Mouse (Mus musculus) kidney, postnatal 0 days (tissue): ENCODE results near the gene Col25a1. TPM values are rescaled to one million over a fixed set of nuclear protein-coding genes. Genes with fewer than 3 reads are reported as not detected.

Experiments used
- ATAC-seq: fragments of 200-750 bp; cut with Nextera tagmentation; replicated peaks from 2 replicates; pipeline ENCODE4 v1.8.0; 2017; ENCODE audit warnings: low read depth, moderate number of reproducible peaks, moderate TSS enrichment, moderate library complexity; ENCODE audit not compliant: low FRiP score
- DNase-seq: peaks from one replicate; pipeline ENCODE4 v3.0.0-alpha.2; 2016; ENCODE audit warnings: low spot score
- H3K27ac ChIP-seq: fragments of 300-500 bp; sonication (generic); 2 replicates; pipeline ENCODE4 v1.5.1; 2014; ENCODE audit warnings: mild to moderate bottlenecking
- H3K27me3 ChIP-seq: fragments of 300-500 bp; sonication (generic); 2 replicates; pipeline ENCODE4 v1.6.1; 2014; ENCODE audit warnings: low read length, mixed read lengths; ENCODE audit not compliant: insufficient read depth
- H3K36me3 ChIP-seq: fragments of 300-500 bp; sonication (generic); 2 replicates; pipeline ENCODE4 v1.6.1; 2014; ENCODE audit warnings: low read length, mixed read lengths; ENCODE audit not compliant: insufficient read depth
- H3K4me1 ChIP-seq: fragments of 300-500 bp; sonication (generic); replicated peaks from 2 replicates; pipeline ENCODE4 v1.6.1; 2014; ENCODE audit warnings: antibody characterized with exemption, low read length, mixed read lengths; ENCODE audit not compliant: insufficient read depth
- H3K4me2 ChIP-seq: fragments of 300-500 bp; sonication (generic); 2 replicates; pipeline ENCODE4 v1.6.1; 2014; ENCODE audit warnings: mild to moderate bottlenecking, low read length, moderate library complexity, mixed read lengths
- H3K4me3 ChIP-seq: fragments of 300-500 bp; sonication (generic); replicated peaks from 2 replicates; pipeline ENCODE4 v1.5.1; 2014; ENCODE audit warnings: low read depth, low read length
- H3K9ac ChIP-seq: fragments of 300-500 bp; sonication (generic); 2 replicates; pipeline ENCODE4 v1.6.1; 2014; ENCODE audit warnings: low read depth, low read length
- H3K9me3 ChIP-seq: fragments of 300-500 bp; sonication (generic); replicated peaks from 2 replicates; pipeline ENCODE4 v1.6.1; 2016; ENCODE audit warnings: low read length, inconsistent platforms, mixed read lengths
- CTCF ChIP-seq: IDR thresholded peaks from 2 replicates; pipeline ENCODE4 v1.5.1; 2016; ENCODE audit warnings: antibody characterized with exemption, low read depth, mild to moderate bottlenecking, moderate library complexity
- WGBS: fragments of 180-500 bp; shearing (Covaris S2); extraction: QIAGEN DNeasy Blood & Tissue Kit; methylation state at CpG from one replicate; pipeline ENCODE4 v1.1.7; 2014; 5-methylcytosine and 5-hydroxymethylcytosine counted together
- polyA plus RNA-seq: library from polyadenylated mRNA; unstranded; fragments of >200 nt; fragmentation: Nextera tagmentation; extraction: Ambion mirVana; gene quantifications from 2 replicates; pipeline ENCODE4 v1.2.1, GENCODE M21; 2015

Gene Col25a1
- polyA plus RNA-seq, 1 experiment from 2014 or later = 1.4 TPM

- no peaks in the 10 kb centered on the region for H3K27me3 ChIP-seq
- H3K9me3 ChIP-seq = no peaks in the 10 kb centered on the region
- no peak overlapping the region for H3K27ac ChIP-seq
- peak overlapping the region; percentile 58 for H3K4me3 ChIP-seq
- ATAC-seq (no peak; the same call in none of the 2 replicates), DNase-seq (peak; percentile 36)
- H3K9ac ChIP-seq = peak overlapping the region; percentile 48
- H3K36me3 ChIP-seq = no peaks in the 10 kb centered on the region
- TF ChIP-seq CTCF = no peak
- peak overlapping the region; percentile 99 for H3K4me2 ChIP-seq
- 1% methylated on average over 40 of the region's 40 CpGs for whole genome bisulfite sequencing
- peaks cover 5% of the 10 kb centered on the region; the same call in 1 of the 2 replicates for H3K4me1 ChIP-seq
Observed at GRCm38 (mm10) chr3:130180964-130181590, 49.8 kb downstream of the Col25a1 start.

GRCm38 (mm10) chr3:130181591-130181980, 50.3 kb downstream of the Col25a1 start:
- Histone ChIP-seq H3K36me3 (no peaks in the 10 kb centered on the region), H3K4me1 (peaks cover 5% of the 10 kb centered on the region; the same call in 1 of the 2 replicates), H3K4me2 (peak overlapping the region; percentile 99), H3K27me3 (no peaks in the 10 kb centered on the region), H3K4me3 (peak overlapping the region; percentile 58), H3K27ac (no peak overlapping the region), H3K9me3 (no peaks in the 10 kb centered on the region), H3K9ac (peak overlapping the region; percentile 48; the same call in 1 of the 2 replicates)
- ATAC-seq (no peak), DNase-seq (no peak)
- WGBS = 22% methylated on average over 8 of the region's 8 CpGs
- no peak for TF ChIP-seq CTCF

- H3K36me3 ChIP-seq = no peaks in the 10 kb centered on the region
- H3K9ac ChIP-seq = no peak overlapping the region
- TF ChIP-seq CTCF = no peak
- H3K27ac ChIP-seq = no peak overlapping the region
- H3K9me3 ChIP-seq = no peaks in the 10 kb centered on the region
- H3K27me3 ChIP-seq = no peaks in the 10 kb centered on the region
- H3K4me3 ChIP-seq = no peak overlapping the region
- H3K4me2 ChIP-seq = no peak overlapping the region
- H3K4me1 ChIP-seq = peaks cover 5% of the 10 kb centered on the region; the same call in 1 of the 2 replicates
- ATAC-seq (no peak), DNase-seq (no peak)
- WGBS = 72% methylated on average over 4 of the region's 4 CpGs
Observed at GRCm38 (mm10) chr3:130182450-130182849, 51.1 kb downstream of the Col25a1 start.

- 46% methylated on average over 3 of the region's 3 CpGs for WGBS
- peaks cover 5% of the 10 kb centered on the region; the same call in 1 of the 2 replicates for H3K4me1 ChIP-seq
- no peak for ATAC-seq
Observed at GRCm38 (mm10) chr3:130185111-130185510, 53.8 kb downstream of the Col25a1 start.

GRCm38 (mm10) chr3:130187588-130187987, 56.3 kb downstream of the Col25a1 start:
- Histone ChIP-seq H3K9ac (no peak overlapping the region), H3K4me2 (no peak overlapping the region), H3K36me3 (no peaks in the 10 kb centered on the region), H3K9me3 (no peaks in the 10 kb centered on the region), H3K27ac (no peak overlapping the region), H3K4me3 (no peak overlapping the region), H3K27me3 (no peaks in the 10 kb centered on the region), H3K4me1 (no peaks in the 10 kb centered on the region)
- TF ChIP-seq CTCF = no peak
- no peak for DNase-seq
- no peak for ATAC-seq
- 83% methylated on average over 5 of the region's 5 CpGs for WGBS

More at GRCm38 (mm10) chr3:130185111-130185510, 53.8 kb downstream of the Col25a1 start:
- H3K4me2 ChIP-seq = no peak overlapping the region
- H3K36me3 ChIP-seq = no peaks in the 10 kb centered on the region
- peak; percentile 59 for DNase-seq
- H3K9ac ChIP-seq = no peak overlapping the region
- no peaks in the 10 kb centered on the region for H3K9me3 ChIP-seq
- H3K27me3 ChIP-seq = no peaks in the 10 kb centered on the region
- TF ChIP-seq CTCF = peak; percentile 70
- no peak overlapping the region for H3K4me3 ChIP-seq
- no peak overlapping the region for H3K27ac ChIP-seq

- WGBS = 70% methylated on average over 8 of the region's 8 CpGs
- Histone ChIP-seq H3K9me3 (no peaks in the 10 kb centered on the region), H3K4me2 (no peak overlapping the region), H3K27me3 (no peaks in the 10 kb centered on the region), H3K4me1 (no peaks in the 10 kb centered on the region), H3K27ac (no peak overlapping the region), H3K36me3 (no peaks in the 10 kb centered on the region), H3K4me3 (no peak overlapping the region), H3K9ac (no peak overlapping the region)
- TF ChIP-seq CTCF = no peak
- no peak for ATAC-seq
- DNase-seq = peak; percentile 38
Observed at GRCm38 (mm10) chr3:130193450-130193849, 62.1 kb downstream of the Col25a1 start.

GRCm38 (mm10) chr3:130214631-130215030, 83.3 kb downstream of the Col25a1 start:
- ATAC-seq (no peak), DNase-seq (no peak)
- Histone ChIP-seq H3K36me3 (no peaks in the 10 kb centered on the region), H3K4me1 (no peaks in the 10 kb centered on the region), H3K4me3 (no peak overlapping the region), H3K27me3 (no peaks in the 10 kb centered on the region), H3K4me2 (no peak overlapping the region), H3K9ac (no peak overlapping the region), H3K9me3 (no peaks in the 10 kb centered on the region), H3K27ac (no peak overlapping the region)
- WGBS = 57% methylated on average over 11 of the region's 11 CpGs
- no peak for TF ChIP-seq CTCF
